Mouse (Mus musculus): ENCODE results near the gene Cpne9.

DNA sequence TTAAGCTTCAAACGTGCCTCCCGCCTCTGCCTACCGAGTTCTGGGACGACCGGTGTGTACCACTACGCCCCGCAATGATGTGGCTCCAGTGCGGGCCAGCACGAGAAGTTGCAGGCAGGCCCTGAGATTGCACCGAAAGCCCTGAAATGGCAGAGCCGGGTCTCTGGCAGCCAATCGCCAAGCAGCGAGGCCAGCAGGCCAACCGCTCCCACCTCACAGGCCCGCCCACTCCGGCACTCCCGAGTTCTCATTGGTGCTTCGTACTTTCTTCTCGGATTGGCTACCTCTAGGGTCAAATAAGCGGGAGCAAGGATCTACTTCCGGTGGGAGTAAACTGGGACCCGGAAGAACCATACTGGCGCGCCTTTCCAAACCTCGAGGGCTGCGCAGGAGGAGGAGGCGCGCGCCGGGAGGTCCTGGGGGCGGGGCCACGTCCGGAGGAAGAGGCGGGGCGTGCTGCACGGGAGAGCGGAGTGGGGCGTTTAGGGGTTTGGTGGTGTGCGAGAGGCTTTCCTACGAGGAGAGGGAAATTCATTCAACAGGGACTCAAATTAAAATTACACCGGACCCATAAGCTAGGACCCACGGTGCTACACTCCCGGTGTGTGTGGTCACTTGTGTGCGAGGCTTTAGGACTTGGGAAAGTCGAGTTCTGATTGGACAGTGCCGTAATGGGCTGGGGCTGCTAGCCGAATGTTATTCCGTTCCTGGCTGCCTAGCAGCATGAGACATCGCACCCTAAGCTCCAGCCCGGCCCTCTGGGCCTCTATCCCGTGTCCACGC is 44.6 kb downstream of the Cpne9 start, which contains the start of gene Ogg1:
- TF ChIP-seq EP300 (IDR thresholded peaks at IDR 0.05; ENCODE audit: low read depth) (no peak), CTCF (IDR thresholded peaks at IDR 0.05; ENCODE audit: low read depth) (no peak)
